Mouse (Mus musculus) right cerebral cortex, postnatal 14 days (tissue): ENCODE results near the gene Frg2f1.
"Not testable (repeated sequence)": the region's sequence is repeated elsewhere in the genome, so short reads cannot be mapped to it uniquely, and the experiment has no call there.

Experiments used
- DNase-seq: peaks from one replicate; pipeline ENCODE4 v3.0.0; 2022

Gene Frg2f1

GRCm38 (mm10) chr4:119539031-119539824, at the start of gene Frg2f1:
Gene Frg2f1 (minus strand): TSS chr4:119539529.
- peak; percentile 99 for DNase-seq

- no peak for DNase-seq
Measured at GRCm38 (mm10) chr4:119588037-119588436, 48.7 kb upstream of the Frg2f1 start.

GRCm38 (mm10) chr4:119575459-119575858, 36.1 kb upstream of the Frg2f1 start:
- no peak for DNase-seq

- no peak for DNase-seq
Measured at GRCm38 (mm10) chr4:119574504-119574903, 35.2 kb upstream of the Frg2f1 start.

- no peak for DNase-seq
Measured at GRCm38 (mm10) chr4:119572682-119573081, 33.4 kb upstream of the Frg2f1 start.

- no peak for DNase-seq
Measured at GRCm38 (mm10) chr4:119566322-119566835, 27.1 kb upstream of the Frg2f1 start.

- DNase-seq = no peak
Measured at GRCm38 (mm10) chr4:119563136-119563535, 23.8 kb upstream of the Frg2f1 start.

- no peak for DNase-seq
Measured at GRCm38 (mm10) chr4:119555466-119555865, 16.1 kb upstream of the Frg2f1 start.

GRCm38 (mm10) chr4:119550864-119551263, 11.5 kb upstream of the Frg2f1 start:
- no peak for DNase-seq

GRCm38 (mm10) chr4:119540533-119540890, 1.2 kb upstream of the Frg2f1 start:
- DNase-seq = no peak

GRCm38 (mm10) chr4:119539836-119540532, 655 bp upstream of the Frg2f1 start:
- DNase-seq = peak; percentile 49

GRCm38 (mm10) chr4:119537436-119537835, 1.9 kb downstream of the Frg2f1 start:
- DNase-seq = no peak

GRCm38 (mm10) chr4:119536615-119537014, 2.7 kb downstream of the Frg2f1 start, which contains the start of gene Foxj3:
Gene Foxj3 (plus strand): TSS chr4:119537004.
- DNase-seq = not testable (repeated sequence)

GRCm38 (mm10) chr4:119535103-119535502, 4.2 kb downstream of the Frg2f1 start:
- DNase-seq = no peak

- DNase-seq = no peak
Measured at GRCm38 (mm10) chr4:119531813-119532212, 7.5 kb downstream of the Frg2f1 start.

GRCm38 (mm10) chr4:119526329-119526845, 12.9 kb downstream of the Frg2f1 start:
- DNase-seq = no peak

- no peak for DNase-seq
Measured at GRCm38 (mm10) chr4:119524466-119524865, 14.9 kb downstream of the Frg2f1 start.

GRCm38 (mm10) chr4:119524010-119524409, 15.3 kb downstream of the Frg2f1 start:
- no peak for DNase-seq

- DNase-seq = no peak
Measured at GRCm38 (mm10) chr4:119523575-119523974, 15.8 kb downstream of the Frg2f1 start.

- no peak for DNase-seq
Measured at GRCm38 (mm10) chr4:119512731-119513141, 26.6 kb downstream of the Frg2f1 start.

GRCm38 (mm10) chr4:119511591-119511990, 27.7 kb downstream of the Frg2f1 start:
- DNase-seq = no peak

GRCm38 (mm10) chr4:119498319-119498848, 40.9 kb downstream of the Frg2f1 start:
- no peak for DNase-seq

- no peak for DNase-seq
Measured at GRCm38 (mm10) chr4:119492933-119493327, 46.4 kb downstream of the Frg2f1 start.
